Mouse (Mus musculus) heart, embryonic 11.5 days (tissue): ENCODE measurements around the gene Cntn5. TPM values are rescaled to one million over a fixed set of nuclear protein-coding genes. Genes with fewer than 3 reads are reported as not detected.

Experiments
- ATAC-seq: fragments of 200-750 bp; cut with Nextera tagmentation; replicated peaks from 2 replicates; pipeline ENCODE4 v1.8.0; 2017; ENCODE audit warnings: moderate library complexity; ENCODE audit not compliant: insufficient number of reproducible peaks, low FRiP score, low TSS enrichment
- H3K27ac ChIP-seq: fragments of 300-500 bp; sonication (generic); 2 replicates; pipeline ENCODE4 v1.5.1; 2014; ENCODE audit warnings: mild to moderate bottlenecking, low read depth, low read length
- H3K27me3 ChIP-seq: fragments of 300-500 bp; sonication (generic); 2 replicates; pipeline ENCODE4 v1.6.1; 2014; ENCODE audit warnings: mild to moderate bottlenecking, low read length, mixed read lengths; ENCODE audit not compliant: control insufficient read depth, insufficient read depth
- H3K36me3 ChIP-seq: fragments of 300-500 bp; sonication (generic); 2 replicates; pipeline ENCODE4 v1.6.1; 2014; ENCODE audit warnings: mild to moderate bottlenecking, low read length, moderate library complexity, mixed read lengths; ENCODE audit not compliant: control insufficient read depth, insufficient read depth
- H3K4me1 ChIP-seq: fragments of 300-500 bp; sonication (generic); 2 replicates; pipeline ENCODE4 v1.6.1; 2014; ENCODE audit warnings: low read length; ENCODE audit not compliant: control insufficient read depth, insufficient read depth
- H3K4me2 ChIP-seq: fragments of 300-500 bp; sonication (generic); 2 replicates; pipeline ENCODE4 v1.6.1; 2014; ENCODE audit warnings: mild to moderate bottlenecking, moderate library complexity
- H3K4me3 ChIP-seq: fragments of 300-500 bp; sonication (generic); 2 replicates; pipeline ENCODE4 v1.5.1; 2014; ENCODE audit warnings: low read depth, low read length
- H3K9ac ChIP-seq: fragments of 300-500 bp; sonication (generic); 2 replicates; pipeline ENCODE4 v1.6.1; 2014; ENCODE audit warnings: mild to moderate bottlenecking, low read depth, low read length, moderate library complexity
- H3K9me3 ChIP-seq: fragments of 300-500 bp; sonication (generic); replicated peaks from 2 replicates; pipeline ENCODE4 v1.6.1; 2016; ENCODE audit warnings: low read length; ENCODE audit not compliant: control insufficient read depth
- WGBS: fragments of 180-500 bp; shearing (Covaris S2); extraction: QIAGEN DNeasy Blood & Tissue Kit; methylation state at CpG from one replicate; pipeline ENCODE4 v1.1.7; 2014; ENCODE audit not compliant: insufficient replicate concordance; 5-methylcytosine and 5-hydroxymethylcytosine counted together
- polyA plus RNA-seq: library from polyadenylated mRNA; unstranded; fragments of >200 nt; fragmentation: Nextera tagmentation; extraction: Ambion mirVana; gene quantifications from 2 replicates; pipeline ENCODE4 v1.2.1, GENCODE M21; 2014

The Cntn5 gene
- polyA plus RNA-seq, 1 experiment from 2014 or later = 0.20 TPM

DNA sequence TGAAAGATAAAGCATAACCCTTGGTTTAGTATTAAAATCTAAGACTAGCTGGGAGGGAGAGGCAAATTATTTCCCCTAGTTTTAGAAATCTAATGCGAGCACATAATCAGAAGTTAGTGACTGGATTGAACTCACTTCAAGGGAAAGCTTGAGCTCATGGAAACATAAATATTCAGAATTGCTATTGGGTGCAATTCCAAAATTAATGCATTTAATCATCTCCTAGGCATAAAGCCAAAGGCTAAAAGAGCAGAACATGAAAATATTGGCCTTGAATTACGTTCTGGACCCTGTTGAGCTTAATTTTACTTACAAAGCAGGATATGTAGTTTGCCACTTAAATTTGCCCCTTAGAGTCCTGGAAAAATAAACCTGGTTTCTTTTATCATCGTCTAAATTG lies 1124.9 kb downstream of the Cntn5 start:
- Histone ChIP-seq H3K36me3 (no peaks in the 10 kb centered on the region), H3K4me3 (no peak overlapping the region), H3K27me3 (no peaks in the 10 kb centered on the region), H3K4me1 (no peaks in the 10 kb centered on the region), H3K9me3 (no peaks in the 10 kb centered on the region), H3K4me2 (no peak overlapping the region), H3K9ac (no peak overlapping the region), H3K27ac (no peak overlapping the region)
- WGBS = 73% methylated on average over 3 of the region's 3 CpGs
- no peak for ATAC-seq

- no peaks in the 10 kb centered on the region for H3K36me3 ChIP-seq
- 60% methylated on average over 2 of the region's 2 CpGs for WGBS
- no peak overlapping the region for H3K9ac ChIP-seq
- no peaks in the 10 kb centered on the region for H3K4me1 ChIP-seq
- no peak overlapping the region for H3K4me3 ChIP-seq
- no peak overlapping the region for H3K27ac ChIP-seq
- no peaks in the 10 kb centered on the region for H3K9me3 ChIP-seq
- no peak overlapping the region for H3K4me2 ChIP-seq
- no peak for ATAC-seq
- H3K27me3 ChIP-seq = no peaks in the 10 kb centered on the region
Observed at GRCm38 (mm10) chr9:9770777-9771176, 1133.8 kb downstream of the Cntn5 start.

- H3K27me3 ChIP-seq = no peaks in the 10 kb centered on the region
- no peaks in the 10 kb centered on the region for H3K9me3 ChIP-seq
- no peak overlapping the region for H3K9ac ChIP-seq
- no peaks in the 10 kb centered on the region for H3K36me3 ChIP-seq
- no peak overlapping the region for H3K27ac ChIP-seq
- ATAC-seq = no peak
- H3K4me3 ChIP-seq = no peak overlapping the region
- no peak overlapping the region for H3K4me2 ChIP-seq
- H3K4me1 ChIP-seq = no peaks in the 10 kb centered on the region
Observed at GRCm38 (mm10) chr9:9769659-9770058, 1134.9 kb downstream of the Cntn5 start.

- Histone ChIP-seq H3K4me1 (no peaks in the 10 kb centered on the region), H3K9ac (no peak overlapping the region), H3K4me2 (no peak overlapping the region), H3K27me3 (no peaks in the 10 kb centered on the region), H3K9me3 (no peaks in the 10 kb centered on the region), H3K27ac (no peak overlapping the region), H3K36me3 (no peaks in the 10 kb centered on the region), H3K4me3 (no peak overlapping the region)
- no peak for ATAC-seq
- WGBS = 64% methylated on average over 1 of the region's 1 CpGs
Observed at GRCm38 (mm10) chr9:9718145-9718544, 1186.4 kb downstream of the Cntn5 start.

DNA sequence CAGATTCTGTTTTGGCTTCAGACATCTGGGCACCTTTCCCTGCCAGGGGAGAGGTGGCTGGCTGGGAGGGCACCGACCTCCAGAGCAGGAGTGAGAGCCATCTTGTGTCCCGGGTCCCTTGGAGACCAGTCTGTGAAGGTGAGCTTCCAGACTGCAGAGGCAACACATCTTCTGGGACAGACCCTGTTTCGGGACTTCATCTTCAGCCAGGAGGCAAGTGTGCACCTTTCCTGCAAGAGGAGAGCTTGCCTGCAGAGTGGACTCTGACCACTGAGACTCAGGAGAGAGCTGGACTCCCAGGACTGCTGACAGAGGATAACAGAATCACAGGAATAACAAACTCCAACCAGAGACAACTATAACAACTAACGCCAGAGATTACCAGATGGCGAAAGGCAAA lies 1195.9 kb downstream of the Cntn5 start:
- no peak overlapping the region for H3K4me3 ChIP-seq
- no peak overlapping the region for H3K9ac ChIP-seq
- WGBS = 77% methylated on average over 5 of the region's 5 CpGs
- H3K4me1 ChIP-seq = no peaks in the 10 kb centered on the region
- H3K4me2 ChIP-seq = no peak overlapping the region
- H3K27me3 ChIP-seq = no peaks in the 10 kb centered on the region
- no peaks in the 10 kb centered on the region for H3K36me3 ChIP-seq
- H3K27ac ChIP-seq = no peak overlapping the region
- H3K9me3 ChIP-seq = no peaks in the 10 kb centered on the region
- no peak for ATAC-seq

DNA sequence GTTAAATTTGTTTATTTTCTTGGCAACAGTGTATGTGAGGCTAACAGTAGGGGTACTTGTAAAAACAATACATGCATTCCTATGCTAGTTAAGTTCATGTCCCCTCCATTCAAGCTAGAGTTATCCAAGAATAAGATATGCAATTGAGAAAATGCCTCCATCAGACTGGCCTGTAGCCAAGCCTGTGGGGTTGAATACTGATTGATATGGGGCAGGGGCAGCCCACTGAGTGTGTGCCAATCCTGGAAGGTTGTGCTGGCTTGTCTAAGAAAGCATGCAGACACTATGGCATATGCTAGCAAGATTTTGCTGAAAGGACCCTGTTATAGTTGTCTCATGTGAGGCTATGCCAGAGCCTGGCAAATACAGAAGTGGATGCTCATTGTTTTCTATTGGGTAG lies 1196.8 kb downstream of the Cntn5 start:
- no peaks in the 10 kb centered on the region for H3K9me3 ChIP-seq
- H3K4me3 ChIP-seq = no peak overlapping the region
- no peaks in the 10 kb centered on the region for H3K36me3 ChIP-seq
- no peaks in the 10 kb centered on the region for H3K4me1 ChIP-seq
- no peak overlapping the region for H3K9ac ChIP-seq
- H3K4me2 ChIP-seq = no peak overlapping the region
- H3K27ac ChIP-seq = no peak overlapping the region
- no peak for ATAC-seq
- H3K27me3 ChIP-seq = no peaks in the 10 kb centered on the region

GRCm38 (mm10) chr9:9705180-9705579 lies 1199.4 kb downstream of the Cntn5 start:
- Histone ChIP-seq H3K4me3 (no peak overlapping the region), H3K36me3 (no peaks in the 10 kb centered on the region), H3K27ac (no peak overlapping the region), H3K27me3 (no peaks in the 10 kb centered on the region), H3K4me2 (no peak overlapping the region), H3K9me3 (no peaks in the 10 kb centered on the region), H3K4me1 (no peaks in the 10 kb centered on the region), H3K9ac (no peak overlapping the region)
- ATAC-seq = no peak
- 79% methylated on average over 1 of the region's 1 CpGs for WGBS

DNA sequence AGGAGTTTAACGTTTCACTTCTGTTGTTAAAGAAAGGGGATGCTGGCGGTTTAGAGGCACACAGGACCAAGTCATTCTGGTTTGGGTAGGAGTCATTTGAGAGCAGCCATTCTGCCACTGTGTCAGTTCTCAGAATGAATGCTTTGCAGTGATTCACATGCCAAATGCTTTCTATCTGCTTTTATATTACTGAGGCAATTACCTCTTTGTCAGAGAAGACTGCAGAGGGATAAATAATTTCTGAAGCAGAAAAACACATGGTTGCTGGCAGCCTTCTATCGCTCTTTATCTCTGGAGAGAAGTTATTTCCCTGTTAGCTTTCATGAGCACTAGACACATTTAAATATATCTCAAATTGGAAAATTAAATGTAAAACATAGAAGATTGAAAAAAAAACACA lies 1207.9 kb downstream of the Cntn5 start:
- WGBS = 67% methylated on average over 3 of the region's 3 CpGs
- no peaks in the 10 kb centered on the region for H3K9me3 ChIP-seq
- no peak overlapping the region for H3K4me2 ChIP-seq
- H3K4me1 ChIP-seq = no peaks in the 10 kb centered on the region
- H3K4me3 ChIP-seq = no peak overlapping the region
- H3K9ac ChIP-seq = no peak overlapping the region
- H3K27me3 ChIP-seq = no peaks in the 10 kb centered on the region
- ATAC-seq = no peak
- no peaks in the 10 kb centered on the region for H3K36me3 ChIP-seq
- no peak overlapping the region for H3K27ac ChIP-seq

GRCm38 (mm10) chr9:9682348-9682884 lies 1222.2 kb downstream of the Cntn5 start:
- Histone ChIP-seq H3K36me3 (no peaks in the 10 kb centered on the region), H3K4me3 (no peak overlapping the region), H3K27ac (no peak overlapping the region), H3K4me2 (no peak overlapping the region), H3K9ac (no peak overlapping the region), H3K27me3 (no peaks in the 10 kb centered on the region), H3K9me3 (no peaks in the 10 kb centered on the region), H3K4me1 (no peaks in the 10 kb centered on the region)
- no peak for ATAC-seq
- WGBS = 85% methylated on average over 5 of the region's 5 CpGs
